Mouse (Mus musculus) limb, embryonic 14.5 days (tissue): ENCODE results near the gene Zbtb16. TPM values are rescaled to one million over a fixed set of nuclear protein-coding genes. Genes with fewer than 3 reads are reported as not detected.

Experiments used
- ATAC-seq: fragments of 200-750 bp; cut with Nextera tagmentation; 2 replicates; pipeline ENCODE4 v1.8.0; 2017; ENCODE audit warnings: low read depth, moderate number of reproducible peaks, moderate TSS enrichment; ENCODE audit not compliant: low FRiP score
- DNase-seq: peaks from one replicate; pipeline ENCODE4 v3.0.0-alpha.2; 2015; ENCODE audit warnings: low spot score
- H3K27ac ChIP-seq: fragments of 300-500 bp; sonication (generic); replicated peaks from 2 replicates; pipeline ENCODE4 v1.5.1; 2014; ENCODE audit warnings: low read depth, mild to moderate bottlenecking, low read length, moderate library complexity, mixed read lengths
- H3K27me3 ChIP-seq: fragments of 300-500 bp; sonication (generic); 2 replicates; pipeline ENCODE4 v1.6.1; 2014; ENCODE audit warnings: low read length, mixed read lengths; ENCODE audit not compliant: control insufficient read depth, insufficient read depth
- H3K36me3 ChIP-seq: fragments of 300-500 bp; sonication (generic); 2 replicates; pipeline ENCODE4 v1.6.1; 2014; ENCODE audit warnings: mild to moderate bottlenecking, low read length, moderate library complexity, mixed read lengths; ENCODE audit not compliant: control insufficient read depth, insufficient read depth
- H3K4me1 ChIP-seq: fragments of 300-500 bp; sonication (generic); 2 replicates; pipeline ENCODE4 v1.6.1; 2014; ENCODE audit warnings: antibody characterized with exemption, low read length, mixed read lengths; ENCODE audit not compliant: control insufficient read depth, insufficient read depth
- H3K4me2 ChIP-seq: fragments of 300-500 bp; sonication (generic); replicated peaks from 2 replicates; pipeline ENCODE4 v1.6.1; 2014; ENCODE audit warnings: low read depth, mild to moderate bottlenecking, low read length, moderate library complexity; ENCODE audit not compliant: severe bottlenecking
- H3K4me3 ChIP-seq: fragments of 300-500 bp; sonication (generic); replicated peaks from 2 replicates; pipeline ENCODE4 v1.5.1; 2014; ENCODE audit warnings: low read length
- H3K9ac ChIP-seq: fragments of 300-500 bp; sonication (generic); 2 replicates; pipeline ENCODE4 v1.6.1; 2014; ENCODE audit warnings: mild to moderate bottlenecking, low read depth, low read length, moderate library complexity; ENCODE audit not compliant: severe bottlenecking
- H3K9me3 ChIP-seq: fragments of 300-500 bp; sonication (generic); 2 replicates; pipeline ENCODE4 v1.6.1; 2016; ENCODE audit warnings: low read length; ENCODE audit not compliant: control insufficient read depth
- POLR2A ChIP-seq: fragments of 200-500 bp; IDR thresholded peaks from 2 replicates; pipeline ENCODE4 v1.8.0; 2012; ENCODE audit warnings: inconsistent platforms, mild to moderate bottlenecking, moderate library complexity, borderline replicate concordance; ENCODE audit not compliant: insufficient read depth, insufficient read length; ENCODE audit errors: extremely low read depth
- WGBS: fragments of 180-500 bp; shearing (Covaris S2); extraction: QIAGEN DNeasy Blood & Tissue Kit; methylation state at CpG from one replicate; pipeline ENCODE4 v1.1.7; 2014; 5-methylcytosine and 5-hydroxymethylcytosine counted together
- polyA plus RNA-seq, 2 experiments: library from polyadenylated mRNA; depleted of rRNA in 1 of 2; stranded (reverse) in 1 of 2; unstranded in 1 of 2; fragments of >200 nt; fragmentation: Nextera tagmentation in 1 of 2; extraction: Ambion mirVana in 1 of 2; gene quantifications; 2 replicates each; pipeline versions ENCODE4 v1.2.1 to v1.2.3; 2012 to 2014

Zbtb16 gene
- polyA plus RNA-seq, 2 experiments: 0.91 to 1.9 TPM

DNA sequence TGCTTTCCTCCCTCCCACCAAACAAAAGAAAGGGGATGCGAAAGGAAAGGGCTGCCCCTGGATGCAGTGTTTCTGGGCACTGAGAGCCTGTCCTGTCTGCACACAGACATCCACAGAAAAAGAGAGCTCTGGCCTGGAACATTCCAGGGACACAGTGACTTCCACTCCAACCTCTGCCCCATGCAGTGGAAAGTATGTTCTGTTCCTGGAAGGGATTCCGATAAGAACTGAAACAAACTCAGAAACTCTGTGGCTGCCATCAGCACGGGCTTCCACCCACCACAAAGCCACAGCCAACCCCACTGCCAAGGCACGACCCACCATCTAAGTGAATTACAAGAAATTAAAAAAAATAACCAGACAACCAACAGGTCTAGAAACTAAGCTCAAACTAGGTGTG, 52.7 kb downstream of the Zbtb16 start:
- H3K4me2 ChIP-seq: no peak overlapping the region
- ATAC-seq (no peak), DNase-seq (no peak)
- H3K9ac ChIP-seq: no peak overlapping the region
- TF ChIP-seq POLR2A: no peak
- H3K4me3 ChIP-seq: no peak overlapping the region
- H3K4me1 ChIP-seq: peaks cover 10% of the 10 kb centered on the region
- WGBS: 73% methylated on average over 4 of the region's 4 CpGs
- H3K27me3 ChIP-seq: no peaks in the 10 kb centered on the region
- H3K9me3 ChIP-seq: no peaks in the 10 kb centered on the region
- H3K36me3 ChIP-seq: no peaks in the 10 kb centered on the region
- no peak overlapping the region for H3K27ac ChIP-seq

DNA sequence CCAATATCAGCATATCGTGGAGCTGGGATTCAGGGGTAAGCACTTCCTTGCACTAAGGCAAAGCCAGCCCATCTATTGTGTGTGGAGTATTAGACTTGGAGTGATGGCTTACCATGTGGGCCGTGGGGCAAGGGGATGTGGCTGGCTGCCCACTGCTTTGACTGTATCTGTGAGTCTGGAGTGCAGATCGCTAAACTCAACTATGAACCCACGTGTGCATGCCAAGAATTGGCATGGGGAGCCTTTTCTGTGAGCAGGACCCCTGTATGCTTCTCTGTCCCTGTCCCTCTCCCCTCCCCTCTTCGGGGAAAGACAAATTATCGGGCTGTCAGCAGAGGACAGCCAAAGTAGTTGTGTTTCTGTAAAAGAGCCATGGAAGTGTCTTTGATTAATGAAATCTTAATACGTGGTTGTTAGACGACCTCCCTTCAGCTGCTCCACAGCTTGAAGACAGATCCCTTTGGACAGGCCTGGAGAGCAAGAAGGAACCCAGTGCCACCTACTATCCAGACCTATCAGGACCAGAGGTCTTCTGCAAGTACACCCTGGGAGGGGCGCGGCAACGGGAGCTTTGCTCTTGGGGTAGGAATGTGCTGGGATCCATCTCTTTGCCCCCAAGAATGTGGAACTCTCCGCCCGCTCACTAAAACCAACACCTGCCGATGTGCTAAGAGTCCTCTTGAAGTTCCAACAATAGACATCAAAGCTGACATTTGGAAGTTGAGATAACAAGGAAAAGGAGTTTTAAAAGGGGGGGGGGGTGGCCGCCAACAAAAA, 53.5 kb downstream of the Zbtb16 start:
- Histone ChIP-seq H3K27me3 (no peaks in the 10 kb centered on the region), H3K9me3 (no peaks in the 10 kb centered on the region), H3K27ac (no peak overlapping the region), H3K4me3 (no peak overlapping the region), H3K4me1 (peaks cover 10% of the 10 kb centered on the region), H3K36me3 (no peaks in the 10 kb centered on the region), H3K9ac (no peak overlapping the region), H3K4me2 (no peak overlapping the region)
- WGBS: 39% methylated on average over 15 of the region's 15 CpGs
- ATAC-seq (no peak), DNase-seq (no peak)
- TF ChIP-seq POLR2A: no peak

DNA sequence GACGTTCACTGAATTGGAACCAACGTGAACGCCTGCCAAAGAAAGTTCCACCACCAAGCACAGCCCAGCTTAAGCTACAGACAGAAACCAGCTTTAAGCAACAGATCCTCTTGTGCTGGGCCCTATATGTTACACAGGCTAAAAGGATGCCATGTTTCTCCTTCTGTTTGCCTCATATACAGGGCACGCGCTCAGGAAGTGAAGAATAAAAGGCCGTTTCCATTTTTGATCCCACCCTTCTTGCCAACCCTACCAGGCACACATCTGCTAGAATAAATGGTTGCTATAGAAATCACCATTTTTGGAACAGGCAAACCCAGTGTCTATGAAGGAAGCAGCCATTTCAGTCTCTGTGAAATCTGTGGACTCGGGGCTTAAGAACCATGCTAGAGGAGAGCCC, 59.8 kb downstream of the Zbtb16 start:
- WGBS: 91% methylated on average over 7 of the region's 7 CpGs
- ATAC-seq: no peak

DNA sequence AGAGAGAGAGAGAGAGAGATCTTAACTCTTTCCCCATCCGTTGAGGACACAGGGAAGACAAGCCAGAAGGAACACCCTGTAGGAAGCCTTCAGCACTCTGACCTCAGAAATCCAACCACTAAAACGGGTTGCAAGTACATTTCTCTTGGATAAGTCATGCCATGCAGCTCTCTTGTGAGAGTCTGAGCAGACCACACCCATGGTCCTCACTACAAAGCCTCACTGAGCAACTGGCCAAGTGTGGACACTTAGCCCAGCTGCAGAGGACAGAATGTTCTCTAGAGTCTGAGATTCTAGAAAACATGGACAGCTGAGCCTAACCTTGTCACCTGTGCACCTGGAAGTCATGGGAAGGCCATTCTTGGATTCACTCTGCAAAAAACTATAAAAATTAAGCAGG, 60.5 kb downstream of the Zbtb16 start:
- ATAC-seq (no peak), DNase-seq (no peak)
- Histone ChIP-seq H3K9me3 (no peaks in the 10 kb centered on the region), H3K4me3 (no peak overlapping the region), H3K4me2 (no peak overlapping the region), H3K4me1 (no peaks in the 10 kb centered on the region), H3K36me3 (no peaks in the 10 kb centered on the region), H3K9ac (no peak overlapping the region), H3K27me3 (no peaks in the 10 kb centered on the region), H3K27ac (no peak overlapping the region)
- 85% methylated on average over 2 of the region's 2 CpGs for WGBS
- no peak for TF ChIP-seq POLR2A

More for the DNA sequence above, 59.8 kb downstream of the Zbtb16 start:
- TF ChIP-seq POLR2A: no peak
- no peak overlapping the region for H3K4me3 ChIP-seq
- no peaks in the 10 kb centered on the region for H3K4me1 ChIP-seq
- H3K4me2 ChIP-seq: no peak overlapping the region
- H3K9me3 ChIP-seq: no peaks in the 10 kb centered on the region
- no peak for DNase-seq
- H3K36me3 ChIP-seq: no peaks in the 10 kb centered on the region
- no peak overlapping the region for H3K9ac ChIP-seq
- H3K27me3 ChIP-seq: no peaks in the 10 kb centered on the region
- no peak overlapping the region for H3K27ac ChIP-seq

DNA sequence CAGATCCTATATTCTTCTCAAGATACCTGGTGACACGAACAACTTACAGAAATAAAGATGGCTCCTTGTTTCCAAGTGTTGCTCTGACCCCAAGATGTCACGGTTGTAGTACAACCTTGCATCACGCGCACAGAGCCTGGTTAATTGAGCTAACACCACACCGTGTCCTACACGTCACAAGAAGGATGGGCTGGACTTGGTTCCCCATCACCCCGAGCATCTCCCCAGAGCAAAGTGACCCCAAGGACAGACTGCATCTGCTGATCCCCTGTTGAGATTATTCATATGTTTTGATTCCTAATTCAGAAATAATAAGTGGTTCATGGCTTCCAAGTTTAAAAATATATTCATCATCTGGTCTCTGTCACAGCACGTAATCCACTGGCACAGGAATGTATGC, 62.3 kb downstream of the Zbtb16 start:
- DNase-seq: no peak
- no peak overlapping the region for H3K27ac ChIP-seq
- H3K36me3 ChIP-seq: no peaks in the 10 kb centered on the region
- 93% methylated on average over 8 of the region's 8 CpGs for WGBS
- TF ChIP-seq POLR2A: no peak
- H3K4me2 ChIP-seq: no peak overlapping the region
- H3K27me3 ChIP-seq: no peaks in the 10 kb centered on the region
- no peaks in the 10 kb centered on the region for H3K4me1 ChIP-seq
- H3K4me3 ChIP-seq: no peak overlapping the region
- no peak overlapping the region for H3K9ac ChIP-seq
- H3K9me3 ChIP-seq: no peaks in the 10 kb centered on the region
- no peak for ATAC-seq
